Mouse (Mus musculus) layer of hippocampus, adult 18-20 months (tissue): ENCODE measurements around the gene Ntm. TPM values are rescaled to one million over a fixed set of nuclear protein-coding genes. Genes with fewer than 3 reads are reported as not detected.
A peak's percentile ranks its signal among the peaks of the same experiment; 100 is the strongest.

Experiments
- DNase-seq, 2 experiments: peaks; one replicate each; pipeline ENCODE4 v3.0.0; 2022; ENCODE audit warnings: low spot score in 2 of 2
- total RNA-seq, 2 experiments: library from RNA; stranded (reverse); gene quantifications; 2 replicates each; pipeline ENCODE4 v1.2.3; 2021

Ntm gene
- total RNA-seq, 2 experiments from 2014 or later, result 146 to 152 TPM

DNA sequence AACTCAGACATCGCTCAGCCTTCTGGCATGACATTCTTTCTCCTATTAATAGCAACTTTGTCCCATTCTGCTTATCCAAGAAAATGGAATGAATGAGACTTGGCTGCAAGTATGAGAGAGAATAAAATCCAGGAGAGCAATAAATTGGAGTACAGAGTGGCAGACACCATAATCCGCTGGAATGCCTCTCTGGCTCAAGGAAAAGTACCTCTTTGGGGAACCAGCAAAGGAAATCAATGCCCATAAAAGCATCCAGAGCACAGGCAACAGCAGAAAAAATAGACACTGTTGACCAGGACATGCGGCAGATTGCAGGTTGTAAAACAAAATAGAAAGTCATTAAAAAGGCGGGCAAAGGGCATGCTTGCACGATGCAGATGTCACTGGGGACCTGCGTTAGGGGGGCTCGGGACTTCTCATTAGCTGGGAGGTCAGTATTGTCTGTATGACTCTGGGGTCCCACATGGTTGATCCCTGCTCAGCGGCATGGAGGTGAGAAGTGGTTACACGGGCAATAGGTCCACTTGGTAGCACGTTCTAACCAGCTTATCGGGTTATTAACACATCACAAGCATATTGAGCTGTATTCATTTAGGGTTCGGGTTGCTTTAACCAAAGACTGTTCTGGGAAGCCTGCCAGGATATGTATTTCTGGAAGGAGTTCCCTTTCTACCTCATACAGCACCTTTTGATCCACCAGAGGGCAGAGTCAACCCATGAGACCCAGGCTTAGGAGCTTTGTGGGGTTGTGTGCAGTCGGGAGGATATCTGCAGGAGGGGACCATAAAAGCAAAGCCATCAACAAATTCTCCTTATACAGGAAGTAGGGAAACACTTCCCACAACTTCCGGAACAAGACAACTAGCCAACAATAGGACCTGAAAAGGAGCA, 761.5 kb downstream of the Ntm start:
- DNase-seq, result peak in 1 of 2 experiments; percentile 60

DNA sequence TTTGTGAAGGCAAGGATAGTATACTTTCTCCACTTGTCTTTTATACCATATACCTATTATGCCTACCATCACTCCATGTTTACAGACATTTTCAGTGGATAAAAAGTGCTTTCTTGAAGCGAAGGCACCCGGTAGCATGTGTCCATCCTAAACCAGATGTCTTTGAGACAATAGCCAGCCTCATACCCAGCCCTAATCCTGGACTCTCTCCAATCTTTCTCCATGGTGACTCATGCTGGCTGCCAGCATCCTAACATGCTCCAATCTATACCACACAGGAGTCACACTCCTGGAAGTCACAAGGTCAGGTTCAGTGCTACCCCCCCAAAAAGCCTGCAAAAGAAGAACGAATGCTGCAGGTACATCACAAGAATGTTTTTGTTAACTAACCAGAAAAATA, 765.9 kb downstream of the Ntm start:
- no peak for DNase-seq

DNA sequence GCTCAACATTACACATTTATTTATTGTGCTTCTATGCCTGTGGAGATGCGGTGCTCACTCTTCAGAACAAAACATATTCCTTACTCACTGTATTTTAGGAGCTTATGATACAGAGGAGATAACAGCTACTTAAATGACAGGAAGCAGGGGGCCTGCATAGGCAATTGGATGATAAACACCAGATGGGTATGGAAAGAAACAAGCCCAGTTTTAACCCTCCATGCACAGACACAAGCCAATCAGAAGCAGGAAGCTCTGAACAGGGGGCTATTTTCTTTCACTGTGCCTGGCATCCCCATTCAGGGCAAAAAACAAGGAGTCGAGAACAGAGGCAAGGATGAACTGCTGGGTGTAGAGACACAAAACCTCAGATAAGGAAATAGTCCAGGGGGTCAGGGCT, 768.7 kb downstream of the Ntm start:
- no peak for DNase-seq

DNA sequence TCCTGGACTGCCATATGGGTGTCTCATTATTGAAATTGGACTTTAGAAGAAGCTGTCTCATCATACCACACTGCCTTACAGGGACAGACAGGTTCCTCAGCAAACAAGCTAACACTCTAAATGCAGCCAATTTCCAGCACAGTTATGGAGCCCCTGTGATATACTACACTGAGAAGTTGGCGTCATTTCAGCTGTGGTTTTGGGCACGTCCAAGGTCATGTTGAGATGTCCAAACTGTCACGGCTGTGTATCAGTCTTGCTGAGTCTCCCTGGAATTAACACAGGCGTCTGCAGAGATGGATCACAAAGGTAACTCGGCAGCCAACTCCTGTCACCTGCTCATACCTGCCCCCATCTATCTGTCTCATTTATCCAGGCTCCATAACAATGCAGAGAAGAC, 779.9 kb downstream of the Ntm start:
- no peak for DNase-seq

DNA sequence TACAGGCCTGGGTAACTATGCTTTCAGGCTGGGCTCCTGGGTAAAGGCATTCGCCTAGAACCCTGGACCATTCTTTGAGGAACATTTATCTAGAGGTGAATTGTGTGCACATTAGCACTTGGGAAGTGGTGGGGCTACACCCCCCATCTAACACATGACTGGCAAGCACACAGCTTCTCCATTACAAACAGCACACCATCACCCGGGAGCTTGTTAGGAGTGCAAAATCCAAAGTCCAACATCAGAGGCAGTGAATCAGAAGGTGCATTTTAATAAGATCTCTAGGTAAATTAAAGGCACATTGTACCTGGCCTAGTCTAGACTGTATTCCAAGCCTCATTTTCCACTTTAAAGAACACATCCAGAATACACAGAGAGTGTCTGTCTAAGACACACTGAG, 781.3 kb downstream of the Ntm start:
- DNase-seq, result no peak

DNA sequence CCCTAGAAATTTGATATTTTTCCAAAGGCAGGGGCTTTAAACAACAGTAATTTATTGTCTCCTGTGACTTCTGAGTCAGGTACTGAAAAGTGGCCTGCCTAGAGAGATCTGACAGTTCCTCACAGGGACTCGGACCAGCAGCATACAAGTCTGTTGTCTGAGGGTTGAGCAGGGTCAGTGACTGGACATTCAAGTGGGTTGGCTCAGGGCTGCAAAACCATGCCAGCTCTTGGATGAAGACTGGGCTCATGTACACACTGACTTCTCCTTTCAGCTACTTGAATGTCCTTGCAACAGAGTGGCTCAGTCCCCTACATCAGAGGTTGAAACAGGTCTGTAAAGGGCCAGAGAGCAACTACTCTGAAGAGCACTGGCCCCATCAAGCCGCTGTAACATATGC, 797.2 kb downstream of the Ntm start:
- DNase-seq, result no peak

DNA sequence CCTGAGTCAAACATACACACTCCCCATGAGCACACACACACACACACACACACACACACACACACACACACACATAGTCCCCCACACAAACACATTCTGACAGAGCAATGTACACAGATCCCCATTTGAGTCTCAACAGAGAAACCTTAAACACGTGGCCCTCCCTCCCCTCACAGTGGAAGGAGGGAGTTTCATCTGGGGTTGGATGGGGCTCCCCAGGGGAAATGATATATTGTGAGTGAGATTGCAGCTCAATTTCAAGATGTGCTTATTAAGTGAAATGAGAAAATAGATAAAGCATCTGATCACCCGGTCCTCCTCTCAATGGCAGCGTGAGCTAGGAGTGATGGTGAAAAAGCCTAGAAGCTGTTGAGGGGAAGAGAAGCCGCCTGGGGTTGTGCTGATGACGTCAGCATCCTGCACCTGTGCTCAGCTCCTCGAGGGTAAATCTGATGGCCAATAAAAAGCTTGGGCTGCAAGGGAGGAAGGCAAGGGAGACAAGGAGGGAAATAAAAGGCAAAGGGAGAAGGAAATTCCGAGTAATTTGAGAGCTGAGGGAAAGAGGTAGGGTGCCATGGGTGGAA, 801.8 kb downstream of the Ntm start:
- no peak for DNase-seq

DNA sequence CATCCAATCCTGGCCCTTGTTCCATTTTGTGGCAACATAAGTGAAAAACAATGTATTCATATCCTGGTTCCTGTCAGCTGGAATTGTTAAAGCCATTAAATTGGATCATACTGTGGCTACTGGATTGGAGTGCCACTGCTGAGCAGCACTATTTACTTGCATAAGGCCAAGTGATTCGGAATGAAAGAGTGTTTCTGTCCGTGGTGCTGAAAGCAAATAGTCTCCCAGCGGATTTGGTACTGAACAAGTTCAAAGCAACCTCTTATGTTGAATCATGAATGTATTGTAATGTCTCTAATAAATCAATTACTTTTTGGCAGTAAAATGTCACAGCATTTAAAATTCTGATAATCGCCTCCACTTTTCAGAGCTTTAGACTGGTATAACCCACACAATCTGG, 817.0 kb downstream of the Ntm start:
- DNase-seq, result peak in 1 of 2 experiments; percentile 23

DNA sequence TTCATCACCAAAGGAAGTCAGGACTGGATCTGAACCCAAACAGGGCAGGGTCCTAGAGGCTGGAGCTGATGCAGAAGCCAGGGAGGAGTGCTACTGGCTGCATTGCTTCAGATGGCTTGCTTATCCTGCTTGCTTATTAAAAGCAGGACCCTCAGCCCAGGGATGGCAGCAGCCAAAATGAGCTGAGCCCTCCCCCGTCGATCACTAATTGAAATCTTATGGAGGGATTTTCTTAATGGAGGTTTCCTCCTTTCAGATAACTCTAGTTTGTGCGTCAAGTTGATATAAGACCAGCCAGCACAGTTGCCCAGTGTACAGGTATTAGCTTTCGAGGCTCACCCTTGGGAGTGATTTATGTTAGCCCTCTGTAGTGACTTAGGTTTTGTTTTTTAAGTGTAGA, 826.9 kb downstream of the Ntm start:
- DNase-seq, result no peak

DNA sequence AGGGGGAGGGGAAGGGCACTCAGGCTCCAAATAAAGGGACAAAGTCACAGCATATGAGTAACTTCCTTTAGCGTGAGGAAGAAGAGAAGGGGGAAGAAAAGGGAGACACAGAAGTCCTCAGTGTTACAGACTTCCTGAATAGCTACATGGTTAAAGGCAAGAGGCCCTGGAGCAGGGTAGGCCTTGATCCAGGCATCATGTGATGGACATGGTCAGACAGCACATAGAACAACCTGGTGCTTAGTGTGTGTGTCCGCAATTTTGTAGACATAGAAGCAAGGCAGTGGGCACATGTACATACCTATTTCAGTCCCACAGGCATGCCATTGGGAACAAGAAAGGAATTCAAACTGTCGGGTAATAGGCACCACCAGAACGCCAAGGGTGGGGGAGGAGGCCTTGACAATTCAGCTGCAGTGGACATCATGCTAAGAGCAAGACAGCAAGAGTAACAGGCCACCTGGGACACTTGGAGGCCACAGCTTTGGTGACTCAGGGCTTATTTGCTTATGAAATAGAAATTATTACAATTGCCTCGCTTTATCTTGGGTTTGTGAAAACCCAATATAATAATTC, 832.1 kb downstream of the Ntm start:
- no peak for DNase-seq

DNA sequence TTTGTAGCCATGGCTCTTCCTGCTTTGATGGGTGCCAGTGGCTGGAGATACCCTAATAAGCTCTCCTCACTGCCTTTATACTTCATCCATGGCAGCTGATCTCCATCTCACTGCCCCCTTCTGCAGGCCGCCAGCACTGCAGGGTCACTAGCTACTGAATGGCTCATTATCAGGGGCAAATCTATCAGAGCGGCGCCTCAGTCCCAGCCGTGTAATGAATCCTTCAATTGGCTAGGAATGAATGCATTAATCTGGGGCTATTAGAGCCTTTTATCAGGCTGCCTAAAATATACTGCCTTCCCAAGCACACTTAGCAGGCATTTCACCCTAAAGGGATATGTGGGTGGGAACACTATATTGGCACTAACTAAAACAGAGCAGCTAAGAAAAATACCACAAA, 832.6 kb downstream of the Ntm start:
- DNase-seq, result no peak

DNA sequence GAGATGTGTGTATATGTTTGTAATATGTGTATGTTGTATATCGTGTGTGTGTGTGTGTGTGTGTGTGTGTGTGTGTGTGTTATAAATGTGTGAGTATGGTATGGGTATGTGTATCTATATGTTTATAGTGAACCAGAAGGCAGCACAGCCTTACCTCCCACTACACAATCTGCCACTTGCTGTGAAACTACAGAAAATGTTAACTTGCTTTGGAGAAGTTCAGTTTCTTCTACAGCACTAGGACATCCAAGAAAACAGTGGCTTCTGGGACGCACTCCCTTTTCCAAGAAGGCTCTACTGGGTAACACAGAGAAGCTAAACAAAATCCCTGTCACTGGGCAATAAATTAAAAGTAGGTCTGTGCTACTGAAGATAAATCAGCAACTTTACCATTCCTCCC, 834.5 kb downstream of the Ntm start:
- peak in 1 of 2 experiments; percentile 26 for DNase-seq

DNA sequence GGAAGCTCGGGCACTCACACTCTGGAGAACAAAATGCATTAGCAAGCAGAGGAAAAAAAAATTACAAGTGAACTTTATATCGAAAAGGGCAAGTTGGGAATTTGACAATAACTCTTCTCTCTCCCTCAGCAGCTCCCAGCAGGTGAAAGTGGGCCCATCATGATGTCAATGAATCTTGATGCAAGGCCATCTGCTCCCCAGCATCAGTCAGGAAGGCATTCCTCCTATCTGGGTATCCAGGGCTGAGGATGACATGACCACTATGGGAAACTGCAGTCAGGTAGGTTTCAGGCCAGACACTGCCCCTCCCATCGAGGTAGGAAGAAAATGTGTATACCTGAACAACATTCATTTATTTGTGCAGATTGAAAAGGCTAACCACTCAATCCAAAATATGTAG, 838.5 kb downstream of the Ntm start:
- no peak for DNase-seq

DNA sequence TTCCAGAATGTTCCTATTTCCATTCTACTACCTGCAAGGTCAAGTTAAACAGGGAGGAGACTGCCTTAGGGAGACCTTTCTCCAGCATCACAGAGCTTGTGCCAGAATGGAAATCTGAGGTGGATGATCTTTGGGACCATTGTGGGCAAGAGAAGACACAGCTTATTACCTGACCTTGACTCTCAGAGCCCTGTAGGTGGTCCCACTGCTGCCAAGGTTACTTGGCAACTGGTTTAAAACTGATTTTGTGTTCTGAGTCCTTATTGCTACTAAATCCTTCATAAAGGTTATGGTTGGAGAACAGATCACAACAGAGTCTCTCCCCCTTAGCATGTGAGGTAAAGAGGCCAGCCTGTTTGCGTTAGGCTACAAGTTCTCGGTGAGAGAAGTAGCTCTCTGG, 839.1 kb downstream of the Ntm start:
- DNase-seq, result no peak

DNA sequence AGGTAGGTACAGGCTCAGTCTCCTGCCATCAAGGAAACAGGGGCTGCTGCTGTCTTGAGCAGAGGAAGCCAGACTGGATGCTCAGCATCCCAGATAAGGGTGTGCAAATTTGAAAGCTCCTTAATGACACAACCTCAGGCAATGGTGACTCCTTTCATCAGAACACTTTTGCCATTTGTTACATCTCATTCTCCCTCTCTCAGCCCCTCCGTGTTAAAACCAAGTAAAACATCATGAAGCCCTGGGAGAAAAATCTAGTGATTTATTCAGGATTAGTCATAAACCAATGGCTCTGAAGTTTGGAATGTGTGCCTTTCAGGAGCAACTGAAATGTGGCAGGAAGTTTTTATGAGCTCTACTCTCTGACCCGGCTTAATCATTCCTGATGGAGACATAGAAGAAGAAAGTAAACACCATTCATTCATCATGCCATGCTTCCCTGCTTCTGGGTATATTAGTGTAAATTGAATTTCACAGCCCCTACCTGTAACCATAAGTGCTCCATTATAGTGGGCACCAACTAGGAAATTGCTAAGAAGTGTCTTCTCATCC, 845.3 kb downstream of the Ntm start:
- DNase-seq, result no peak

DNA sequence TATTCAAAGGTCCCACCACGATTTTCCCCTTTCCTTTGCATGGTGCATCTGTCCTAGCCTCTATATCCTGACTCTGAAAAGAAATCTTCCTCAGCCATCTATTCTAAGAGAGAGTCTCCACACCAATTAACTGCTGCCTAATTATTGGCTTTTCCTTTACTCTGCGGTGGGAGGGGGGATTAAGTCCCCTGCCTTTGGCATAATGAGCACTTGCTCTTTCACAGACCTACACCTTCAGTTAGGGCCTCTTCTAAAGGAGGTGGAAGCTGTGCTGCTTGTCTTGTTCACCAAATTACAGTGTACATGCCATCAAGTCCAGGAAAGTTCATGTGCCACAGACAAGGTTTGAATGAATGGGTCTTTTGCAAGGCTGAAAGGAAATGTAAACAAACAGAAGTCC, 847.6 kb downstream of the Ntm start:
- DNase-seq, result no peak

DNA sequence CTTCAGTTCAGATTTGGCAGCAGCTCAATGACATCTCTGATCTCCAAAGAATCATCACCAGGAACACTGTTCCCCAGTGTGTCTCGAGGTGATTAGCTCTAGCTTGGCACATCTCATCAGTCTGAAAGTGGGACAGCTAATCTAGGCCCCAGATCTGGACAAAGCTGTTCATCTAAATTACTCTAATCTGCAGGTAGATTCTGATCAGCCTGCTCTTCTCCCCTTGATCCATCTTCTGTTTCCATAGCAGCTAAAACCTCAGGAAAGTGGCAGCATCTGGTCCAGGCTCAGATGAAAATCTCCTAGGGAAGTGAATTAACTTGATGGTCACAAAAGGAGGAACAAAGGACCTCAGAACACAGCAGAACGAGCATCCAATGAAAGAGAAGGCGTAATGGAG, 856.2 kb downstream of the Ntm start:
- no peak for DNase-seq

DNA sequence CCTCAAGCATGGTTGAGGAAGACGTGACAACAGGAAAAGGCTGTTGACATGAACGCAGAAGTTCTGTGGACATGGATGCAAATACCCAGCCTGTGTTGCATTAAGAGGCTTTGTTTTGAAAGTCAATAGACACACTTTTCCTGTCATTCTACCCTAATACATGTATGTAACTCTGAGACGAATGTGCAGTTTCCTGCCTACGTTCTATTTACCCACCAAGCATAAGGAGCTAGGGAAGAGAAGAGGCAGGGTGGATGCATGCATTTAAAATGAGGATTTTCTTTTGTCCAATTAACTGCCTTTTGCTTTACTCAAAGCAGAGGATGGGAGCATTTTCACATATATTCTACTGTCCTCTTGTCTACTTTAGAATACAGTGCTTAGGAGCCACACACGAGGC, 858.5 kb downstream of the Ntm start:
- DNase-seq, result no peak

DNA sequence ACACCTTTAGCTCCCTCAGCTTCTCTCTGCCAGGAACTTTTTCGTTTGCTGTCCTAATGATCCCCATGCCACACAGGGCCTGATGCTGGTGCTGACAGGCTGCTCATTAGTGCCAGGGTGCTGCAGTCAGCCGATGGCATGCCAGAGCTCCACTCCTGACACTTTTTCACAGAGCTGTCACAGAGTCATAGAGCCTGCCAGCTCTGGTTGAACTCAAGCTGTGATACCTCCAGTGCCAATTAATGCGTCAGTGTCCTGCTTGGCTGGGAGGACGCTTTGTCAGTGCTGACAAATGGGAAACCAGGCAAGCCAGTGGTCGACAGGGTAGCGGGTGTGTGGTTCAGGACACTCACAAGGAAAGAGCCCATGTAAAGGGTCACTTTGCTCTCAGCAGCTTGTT, 858.9 kb downstream of the Ntm start:
- peak; percentile 16 to 65 for DNase-seq

DNA sequence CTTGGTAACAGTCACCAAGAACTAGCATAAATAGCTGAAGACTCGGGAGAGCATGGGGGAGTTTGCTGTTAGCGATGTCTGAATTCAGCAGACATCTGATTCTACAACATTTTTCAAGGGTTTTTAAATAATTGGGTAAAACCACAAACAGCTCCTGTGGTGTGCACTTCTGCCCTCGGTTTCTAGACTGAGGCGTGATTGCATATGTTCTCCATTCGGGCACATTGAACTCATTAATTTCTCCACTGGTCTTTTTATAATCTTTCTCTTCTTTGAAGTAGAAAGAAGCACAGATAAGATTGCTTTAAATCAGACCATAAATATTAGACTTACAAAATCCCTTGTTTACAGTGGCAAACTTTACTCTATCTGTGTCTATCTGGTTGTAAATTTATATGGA, 862.3 kb downstream of the Ntm start:
- DNase-seq, result no peak

DNA sequence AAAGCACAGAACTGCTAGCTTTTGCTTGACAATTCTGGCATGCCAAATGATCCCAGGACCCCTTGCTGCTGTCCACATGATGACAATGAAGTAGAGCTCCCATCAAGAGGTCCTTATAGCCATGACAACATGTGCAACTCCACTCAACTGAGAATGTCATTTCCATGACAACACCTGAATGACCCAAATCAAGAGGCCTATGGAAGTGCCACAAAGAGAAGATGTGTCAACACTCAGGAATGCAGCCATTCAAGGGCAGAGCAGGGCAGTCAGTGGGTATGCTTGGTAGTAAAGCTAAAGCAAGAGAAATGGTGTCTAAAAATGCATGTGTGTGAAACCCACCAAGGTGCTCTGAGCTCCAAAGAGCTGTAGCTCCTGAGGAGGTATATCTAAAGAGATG, 870.5 kb downstream of the Ntm start:
- no peak for DNase-seq

DNA sequence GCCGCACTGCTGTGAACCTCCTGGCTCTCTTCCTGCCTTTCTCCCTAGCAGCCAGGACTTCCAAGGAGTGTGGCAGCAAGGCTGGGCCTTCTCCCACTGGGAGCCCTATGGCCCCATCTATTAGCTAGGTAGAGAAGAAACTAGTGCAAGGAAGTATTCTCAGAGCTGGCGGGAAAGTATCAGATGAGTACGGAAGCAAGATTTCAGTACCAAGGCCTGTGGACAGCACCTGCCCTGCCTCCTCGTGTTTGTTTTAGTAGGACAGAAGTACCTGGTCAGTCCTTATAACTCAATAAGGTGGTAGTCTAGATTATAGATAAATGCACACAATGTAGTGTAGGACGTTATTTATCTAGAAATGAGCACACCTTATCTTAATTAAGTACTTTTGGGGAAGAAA, 874.3 kb downstream of the Ntm start:
- DNase-seq, result no peak
